Mouse (Mus musculus) liver, embryonic 13.5 days (tissue): ENCODE data around the gene Tbc1d14. TPM values are rescaled to one million over a fixed set of nuclear protein-coding genes. Genes with fewer than 3 reads are reported as not detected.

ENCODE experiments used
- ATAC-seq: fragments of 200-750 bp; cut with Nextera tagmentation; 2 replicates; pipeline ENCODE4 v1.8.0; 2017; ENCODE audit warnings: low read depth, mild to moderate bottlenecking, moderate number of reproducible peaks, moderate library complexity
- DNase-seq: peaks from one replicate; pipeline ENCODE4 v3.0.0; 2022
- H3K27ac ChIP-seq: fragments of 300-500 bp; sonication (generic); 2 replicates; pipeline ENCODE4 v1.5.1; 2015; ENCODE audit warnings: moderate library complexity, mild to moderate bottlenecking, inconsistent platforms
- H3K27me3 ChIP-seq: fragments of 300-500 bp; sonication (generic); 2 replicates; pipeline ENCODE4 v1.6.1; 2015; ENCODE audit warnings: mild to moderate bottlenecking, inconsistent platforms
- H3K36me3 ChIP-seq: fragments of 300-500 bp; sonication (generic); 2 replicates; pipeline ENCODE4 v1.6.1; 2015; ENCODE audit warnings: mild to moderate bottlenecking, inconsistent platforms
- H3K4me1 ChIP-seq: fragments of 300-500 bp; sonication (generic); replicated peaks from 2 replicates; pipeline ENCODE4 v1.6.1; 2015; ENCODE audit warnings: inconsistent platforms
- H3K4me2 ChIP-seq: fragments of 300-500 bp; sonication (generic); 2 replicates; pipeline ENCODE4 v1.6.1; 2015; ENCODE audit warnings: inconsistent platforms, mild to moderate bottlenecking, moderate library complexity
- H3K4me3 ChIP-seq: fragments of 300-500 bp; sonication (generic); replicated peaks from 2 replicates; pipeline ENCODE4 v1.5.1; 2015; ENCODE audit warnings: mild to moderate bottlenecking, inconsistent platforms
- H3K9ac ChIP-seq: fragments of 300-500 bp; sonication (generic); 2 replicates; pipeline ENCODE4 v1.6.1; 2015; ENCODE audit warnings: mild to moderate bottlenecking, inconsistent platforms
- H3K9me3 ChIP-seq: fragments of 300-500 bp; sonication (generic); replicated peaks from 2 replicates; pipeline ENCODE4 v1.6.1; 2016; ENCODE audit warnings: inconsistent platforms
- WGBS: fragments of 180-500 bp; shearing (Covaris S2); methylation state at CpG from one replicate; pipeline ENCODE4 v1.1.7; 2015; ENCODE audit not compliant: insufficient replicate concordance; 5-methylcytosine and 5-hydroxymethylcytosine counted together
- polyA plus RNA-seq: library from polyadenylated mRNA; unstranded; fragments of >200 nt; fragmentation: Nextera tagmentation; extraction: Ambion mirVana; gene quantifications from 2 replicates; pipeline ENCODE4 v1.2.1, GENCODE M21; 2015

The Tbc1d14 gene
- polyA plus RNA-seq, 1 experiment from 2014 or later: 9.4 TPM

DNA sequence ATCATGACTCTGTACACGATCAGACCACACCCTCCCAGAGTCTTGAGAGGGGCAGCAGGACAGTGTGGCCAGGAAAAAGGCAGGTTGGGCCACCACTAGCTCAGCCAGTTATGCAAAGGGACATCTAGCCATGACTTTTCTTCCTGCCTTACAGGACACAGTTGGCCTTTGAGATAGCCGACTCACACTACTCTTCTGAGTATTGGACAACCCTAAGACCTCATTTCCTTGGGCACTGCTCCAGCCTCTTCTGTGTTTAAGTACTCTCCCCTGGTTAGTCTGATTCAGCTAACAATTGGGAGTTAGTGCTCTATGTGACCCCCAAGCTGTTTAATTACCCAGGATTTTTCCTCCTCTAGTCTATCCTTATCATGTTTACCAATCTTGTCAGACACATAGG is 113.3 kb downstream of the Tbc1d14 start:
- H3K4me1 ChIP-seq: peaks cover 59% of the 10 kb centered on the region
- H3K4me2 ChIP-seq: no peak overlapping the region
- 42% methylated on average over 2 of the region's 2 CpGs for WGBS
- H3K36me3 ChIP-seq: peaks cover 21% of the 10 kb centered on the region
- ATAC-seq: no peak
- H3K27me3 ChIP-seq: peaks cover 1% of the 10 kb centered on the region; the same call in 1 of the 2 replicates
- no peak overlapping the region for H3K27ac ChIP-seq
- DNase-seq: no peak
- no peak overlapping the region for H3K4me3 ChIP-seq
- no peaks in the 10 kb centered on the region for H3K9me3 ChIP-seq
- 0 out of 2 replicates have a peak overlapping the region, but pooled peaks have one; percentile 24 for H3K9ac ChIP-seq

DNA sequence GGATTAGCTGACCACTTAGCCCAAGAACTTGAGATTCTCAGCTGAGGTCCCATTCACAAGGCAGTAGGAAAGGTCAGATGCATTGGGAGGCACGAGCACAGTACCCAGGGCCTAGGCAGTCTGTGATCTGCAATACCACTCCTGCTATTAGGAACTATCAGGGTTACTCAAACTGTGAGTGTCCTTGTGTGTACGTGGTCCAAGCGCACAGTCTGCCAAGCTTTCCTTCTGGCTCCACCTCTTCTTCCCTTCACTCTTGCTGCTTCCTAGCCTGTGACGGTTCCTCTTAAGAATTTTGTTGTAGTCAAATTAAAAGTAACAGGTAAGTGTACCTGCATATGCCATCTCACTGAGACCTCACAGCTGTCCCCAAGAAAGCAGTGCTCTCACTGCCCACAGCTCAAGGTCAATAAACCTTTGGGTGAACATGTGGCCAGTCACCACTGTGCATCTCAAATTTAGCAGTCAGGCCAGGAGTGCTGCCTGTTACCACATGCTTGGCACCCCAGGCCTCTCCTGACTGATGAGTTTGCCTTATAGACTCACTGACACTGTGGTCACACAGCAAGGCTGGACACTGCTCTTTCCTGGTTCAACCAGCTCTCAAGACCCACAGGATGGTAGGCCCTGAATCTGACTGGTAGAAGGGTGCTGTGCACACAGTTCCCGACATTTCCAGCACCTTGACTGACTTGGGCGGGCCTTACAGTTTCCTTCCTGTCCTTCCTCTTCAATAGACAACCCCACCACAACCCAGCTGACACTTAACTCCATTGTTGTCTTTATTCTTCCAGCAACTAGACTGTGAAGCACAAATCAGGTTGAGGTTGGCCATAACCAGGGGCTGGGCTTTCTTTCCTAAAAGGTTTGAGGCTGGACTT is 114.3 kb downstream of the Tbc1d14 start:
- no peak for DNase-seq
- 62% methylated on average over 6 of the region's 6 CpGs for whole genome bisulfite sequencing

GRCm38 (mm10) chr5:36477486-36477885 is 115.6 kb downstream of the Tbc1d14 start:
- peak overlapping the region; percentile 30; the same call in 1 of the 2 replicates for H3K27ac ChIP-seq
- no peak for DNase-seq
- H3K4me3 ChIP-seq: no peak overlapping the region
- H3K9ac ChIP-seq: no peak overlapping the region
- peaks cover 41% of the 10 kb centered on the region for H3K36me3 ChIP-seq
- ATAC-seq: no peak
- no peaks in the 10 kb centered on the region for H3K9me3 ChIP-seq
- WGBS: 55% methylated on average over 3 of the region's 3 CpGs
- H3K27me3 ChIP-seq: no peaks in the 10 kb centered on the region
- peaks cover 44% of the 10 kb centered on the region for H3K4me1 ChIP-seq
- H3K4me2 ChIP-seq: no peak overlapping the region

More for the DNA sequence above, 114.3 kb downstream of the Tbc1d14 start:
- no peaks in the 10 kb centered on the region for H3K27me3 ChIP-seq
- H3K4me1 ChIP-seq: peaks cover 56% of the 10 kb centered on the region
- ATAC-seq: no peak
- no peak overlapping the region for H3K4me3 ChIP-seq
- no peaks in the 10 kb centered on the region for H3K9me3 ChIP-seq
- no peak overlapping the region for H3K9ac ChIP-seq
- no peak overlapping the region for H3K4me2 ChIP-seq
- no peak overlapping the region for H3K27ac ChIP-seq
- H3K36me3 ChIP-seq: peaks cover 28% of the 10 kb centered on the region

DNA sequence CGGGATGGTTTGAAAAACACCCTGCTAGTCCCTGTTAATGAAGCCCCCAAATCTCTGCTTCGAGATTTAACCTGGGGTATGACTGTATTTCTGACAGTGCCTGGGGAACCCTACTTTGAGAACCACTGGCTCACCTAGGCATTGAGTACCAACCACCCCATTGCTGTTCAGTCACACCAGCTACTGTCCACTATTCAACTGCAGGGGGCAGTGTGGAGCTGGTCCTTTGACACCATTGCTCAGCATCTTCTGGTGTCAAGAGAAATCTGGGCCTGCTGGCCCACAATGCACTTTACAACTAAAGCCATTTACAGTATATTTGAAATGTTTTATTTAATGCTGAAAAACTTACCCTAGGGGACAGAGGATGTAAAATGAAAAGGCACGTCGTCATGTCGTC is 118.8 kb downstream of the Tbc1d14 start:
- H3K27me3 ChIP-seq: no peaks in the 10 kb centered on the region
- DNase-seq: peak; percentile 50
- H3K9ac ChIP-seq: no peak overlapping the region
- no peak overlapping the region for H3K27ac ChIP-seq
- ATAC-seq: 0 out of 2 replicates have a peak, but pooled peaks have one; percentile 27
- 82% methylated on average over 5 of the region's 5 CpGs for WGBS
- no peaks in the 10 kb centered on the region for H3K9me3 ChIP-seq
- peaks cover 68% of the 10 kb centered on the region for H3K36me3 ChIP-seq
- H3K4me3 ChIP-seq: no peak overlapping the region
- H3K4me2 ChIP-seq: no peak overlapping the region
- peaks cover 12% of the 10 kb centered on the region for H3K4me1 ChIP-seq

DNA sequence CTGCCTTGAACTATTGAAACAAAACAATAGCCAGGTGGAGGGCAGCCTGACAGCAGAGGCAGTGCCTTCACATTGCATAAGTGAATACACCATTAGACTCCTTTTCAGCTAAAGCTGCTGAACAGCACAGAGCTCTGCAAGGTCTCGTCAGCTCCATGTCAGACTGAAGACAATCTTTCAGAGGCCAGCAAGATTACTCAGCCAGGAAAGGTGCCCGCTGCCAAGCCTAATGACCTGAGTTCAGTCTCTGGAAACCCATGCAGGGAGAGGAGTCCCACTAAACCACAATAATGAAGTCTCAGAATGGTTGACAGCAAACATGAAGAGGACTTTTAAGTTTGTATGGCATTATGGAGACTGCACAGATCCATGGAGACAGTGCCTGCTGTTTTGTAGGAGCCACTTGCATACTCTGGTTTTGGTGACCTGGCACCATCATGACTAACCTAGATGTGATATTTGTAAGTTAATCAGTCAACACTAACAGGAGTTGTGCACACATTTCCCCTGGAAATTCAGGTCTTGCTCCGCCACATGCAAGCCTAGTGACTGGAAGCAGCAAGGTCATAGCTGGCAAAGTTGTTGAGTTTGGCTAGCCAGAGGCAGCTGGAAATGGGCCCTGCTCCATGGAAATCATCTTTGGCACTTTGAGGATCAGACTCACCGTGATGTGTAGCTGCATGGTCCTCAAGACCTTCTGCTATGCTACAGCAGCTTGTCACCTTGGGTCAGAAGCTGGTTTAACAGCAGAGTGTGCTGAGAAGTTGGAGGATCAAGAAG is 120.0 kb downstream of the Tbc1d14 start:
- 81% methylated on average over 4 of the region's 4 CpGs for WGBS
- no peak for DNase-seq
- ATAC-seq: no peak
- Histone ChIP-seq H3K4me1 (0 out of 2 replicates have a peak, but pooled peaks cover 11% of the 10 kb centered on the region), H3K36me3 (peaks cover 81% of the 10 kb centered on the region), H3K9ac (no peak overlapping the region), H3K4me3 (no peak overlapping the region), H3K4me2 (no peak overlapping the region), H3K27me3 (no peaks in the 10 kb centered on the region), H3K9me3 (no peaks in the 10 kb centered on the region), H3K27ac (no peak overlapping the region)

DNA sequence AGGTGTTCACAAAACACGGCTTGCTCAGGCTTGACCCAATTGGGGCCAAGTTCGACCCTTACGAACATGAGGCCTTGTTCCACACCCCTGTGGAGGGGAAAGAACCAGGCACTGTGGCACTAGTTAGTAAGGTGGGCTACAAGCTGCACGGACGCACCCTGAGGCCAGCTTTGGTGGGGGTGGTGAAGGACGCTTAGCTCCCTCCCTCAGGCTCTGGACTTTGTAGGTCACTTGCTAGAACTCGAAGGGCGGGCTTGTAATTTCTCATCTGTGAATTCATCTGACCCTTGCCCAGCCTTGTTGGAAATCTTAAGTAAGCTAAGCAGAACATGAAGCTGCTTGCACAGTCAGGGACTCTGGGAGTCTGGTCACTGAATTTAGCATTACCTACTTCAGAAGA is 121.9 kb downstream of the Tbc1d14 start:
- Histone ChIP-seq H3K4me2 (no peak overlapping the region), H3K36me3 (peaks cover 86% of the 10 kb centered on the region), H3K9ac (no peak overlapping the region), H3K27me3 (no peaks in the 10 kb centered on the region), H3K9me3 (no peaks in the 10 kb centered on the region), H3K4me1 (peaks cover 19% of the 10 kb centered on the region), H3K27ac (no peak overlapping the region), H3K4me3 (no peak overlapping the region)
- DNase-seq (no peak), ATAC-seq (no peak)
- 86% methylated on average over 8 of the region's 8 CpGs for WGBS

DNA sequence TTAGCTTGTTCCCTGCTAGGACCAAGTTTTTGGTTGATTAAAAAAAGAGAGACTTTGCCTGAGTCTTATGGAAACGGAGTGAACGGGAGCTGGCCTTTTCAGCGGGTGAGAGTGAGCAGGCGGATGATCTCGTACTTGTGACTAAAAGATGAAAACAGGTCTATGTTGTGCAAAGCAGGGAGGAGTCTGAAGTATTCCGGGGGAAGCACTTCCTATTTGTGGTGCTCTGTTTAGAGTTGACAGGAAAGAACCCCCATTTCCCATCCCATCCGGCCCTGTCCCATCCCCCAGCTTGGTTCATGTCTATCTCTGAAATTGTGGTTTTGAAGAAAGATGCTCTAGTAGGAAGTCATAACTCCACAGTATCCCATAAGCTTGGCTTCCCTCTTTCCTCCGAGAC is 127.2 kb downstream of the Tbc1d14 start:
- WGBS: 6% methylated on average over 8 of the region's 8 CpGs
- peak overlapping the region; percentile 72 for H3K27ac ChIP-seq
- peak overlapping the region; percentile 93 for H3K4me3 ChIP-seq
- peak overlapping the region; percentile 92 for H3K9ac ChIP-seq
- H3K9me3 ChIP-seq: no peaks in the 10 kb centered on the region
- peak overlapping the region; percentile 97 for H3K4me2 ChIP-seq
- peaks cover 49% of the 10 kb centered on the region for H3K4me1 ChIP-seq
- ATAC-seq (no peak), DNase-seq (no peak)
- H3K36me3 ChIP-seq: peaks cover 40% of the 10 kb centered on the region
- no peaks in the 10 kb centered on the region for H3K27me3 ChIP-seq

- Histone ChIP-seq H3K4me3 (peak within 1 kb of the TSS; percentile 93), H3K36me3 (peaks cover 31% of the 10 kb centered on the region), H3K4me2 (peak within 1 kb of the TSS; percentile 97), H3K27me3 (no peaks in the 10 kb centered on the region), H3K27ac (peak within 1 kb of the TSS; percentile 72), H3K9ac (peak within 1 kb of the TSS; percentile 92), H3K4me1 (peaks cover 49% of the 10 kb centered on the region), H3K9me3 (no peaks in the 10 kb centered on the region)
- peak; percentile 99 for DNase-seq
- WGBS: under 1% methylated on average over 66 of the region's 68 CpGs
- ATAC-seq: peak; percentile 95
Observed at GRCm38 (mm10) chr5:36464709-36465661, 128.1 kb downstream of the Tbc1d14 start, which contains the start of gene Grpel1. TSS of gene Grpel1 (plus strand) at chr5:36464998.

- 0 out of 2 replicates have a peak overlapping the region, but pooled peaks have one; percentile 91 for H3K4me2 ChIP-seq
- H3K36me3 ChIP-seq: peaks cover 15% of the 10 kb centered on the region
- DNase-seq: no peak
- no peak for ATAC-seq
- H3K27me3 ChIP-seq: no peaks in the 10 kb centered on the region
- H3K4me1 ChIP-seq: peaks cover 45% of the 10 kb centered on the region
- WGBS: 61% methylated on average over 5 of the region's 5 CpGs
- no peaks in the 10 kb centered on the region for H3K9me3 ChIP-seq
- 0 out of 2 replicates have a peak overlapping the region, but pooled peaks have one; percentile 76 for H3K9ac ChIP-seq
- H3K27ac ChIP-seq: no peak overlapping the region
- H3K4me3 ChIP-seq: peak overlapping the region; percentile 93; the same call in 1 of the 2 replicates
Observed at GRCm38 (mm10) chr5:36463391-36463790, 129.7 kb downstream of the Tbc1d14 start.

DNA sequence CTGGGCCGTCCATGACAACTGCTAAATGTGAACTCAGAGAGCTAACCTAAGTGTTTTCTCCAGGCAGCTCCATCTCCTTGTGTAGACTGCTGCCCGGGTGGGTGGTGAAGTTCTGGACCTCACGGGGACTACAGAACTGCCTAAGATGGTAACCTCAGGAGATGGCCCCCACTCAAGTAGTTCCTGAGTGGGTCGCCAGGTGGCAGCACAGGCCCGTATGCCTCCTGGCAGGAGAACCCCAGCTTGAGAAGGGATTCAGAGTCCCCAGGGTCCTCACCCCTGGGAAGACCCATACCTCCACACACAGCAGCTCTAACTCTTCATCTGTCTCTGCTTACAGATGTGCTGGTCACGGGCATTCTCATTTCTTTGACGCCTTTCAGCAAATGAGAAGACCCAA is 130.3 kb downstream of the Tbc1d14 start:
- Histone ChIP-seq H3K27ac (no peak overlapping the region), H3K36me3 (peaks cover 9% of the 10 kb centered on the region), H3K4me3 (no peak overlapping the region), H3K9me3 (no peaks in the 10 kb centered on the region), H3K4me2 (no peak overlapping the region), H3K4me1 (peaks cover 41% of the 10 kb centered on the region), H3K27me3 (no peaks in the 10 kb centered on the region), H3K9ac (no peak overlapping the region)
- 11% methylated on average over 7 of the region's 7 CpGs for WGBS
- no peak for ATAC-seq
- DNase-seq: peak; percentile 62
